Comparison of ENCODE assay signal across 1 mouse cellular context in the genomic region with DNA sequence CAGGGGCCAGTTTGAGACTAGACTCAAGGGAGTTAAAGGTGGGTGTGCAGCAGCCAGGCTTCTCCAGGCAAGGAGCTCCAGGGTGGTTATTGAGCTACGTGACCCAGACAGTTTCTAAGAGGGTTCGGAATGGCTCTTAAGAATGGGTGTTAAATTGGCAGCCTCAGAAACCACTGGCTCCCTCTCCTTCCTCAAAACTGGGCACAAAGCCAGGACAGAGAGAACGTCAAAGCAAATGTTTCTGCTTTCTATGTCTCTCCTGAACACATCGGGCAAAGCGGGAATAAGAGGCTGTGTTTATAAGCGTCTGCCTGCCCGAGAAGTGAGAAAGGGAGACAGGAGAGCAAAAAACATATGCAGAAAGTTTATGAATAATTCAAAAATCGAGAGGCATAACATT.
TF ChIP-seq lines count a peak whose summit lies in the region.

No protein-coding gene starts in this region.

TF ChIP-seq in myocyte, 11 proteins besides CTCF, POLR2A, EP300 and RAD21 (continued from another document):
- no peak for TF ChIP-seq POLR2AphosphoS2 (IDR thresholded peaks at IDR 0.05; ENCODE audit: insufficient read length, low read depth)
- TF ChIP-seq MAX (IDR thresholded peaks at IDR 0.05; ENCODE audit: low read depth) = no peak
- TF ChIP-seq TCF3 (IDR thresholded peaks at IDR 0.05; ENCODE audit: insufficient read length, low read depth) = no peak
- no peak for TF ChIP-seq MYOG (IDR thresholded peaks at IDR 0.05; ENCODE audit: control insufficient read depth in 1 of 3, insufficient read depth in 1 of 3, insufficient read length in 2 of 3, low read depth in 2 of 3)
- TF ChIP-seq CEBPB (IDR thresholded peaks at IDR 0.05; ENCODE audit: insufficient read depth, poor library complexity, severe bottlenecking) = no peak
